Mouse (Mus musculus): ENCODE measurements at regions not wholly inside any gene's neighbourhood (a gene's known extent, or its start where the extent isn't known, plus 50 kb on each side); places are given as distances from the start of the nearest gene placed in this dataset.

GRCm38 (mm10) chr5:101537518-101538380 lies 127.0 kb downstream of the Nkx6-1 start:
- no peak overlapping the region for H3K27ac ChIP-seq
- no peak for DNase-seq (ENCODE audit: low spot score in 2 of 2)
- TF ChIP-seq CTCF (conservative IDR thresholded peaks at IDR 0.05) = no peak
- H3K4me3 ChIP-seq = no peak overlapping the region

- TF ChIP-seq CTCF (conservative IDR thresholded peaks at IDR 0.05) = no peak
Observed at GRCm38 (mm10) chr5:101535451-101535850, 129.3 kb downstream of the Nkx6-1 start.

GRCm38 (mm10) chr5:101525346-101525745 lies 139.4 kb downstream of the Nkx6-1 start:
- Histone ChIP-seq H3K27ac (no peak overlapping the region), H3K4me3 (no peak overlapping the region)
- no peak for DNase-seq (ENCODE audit: low spot score in 2 of 2)
- no peak for TF ChIP-seq CTCF (conservative IDR thresholded peaks at IDR 0.05)

More at GRCm38 (mm10) chr5:101535451-101535850, 129.3 kb downstream of the Nkx6-1 start:
- H3K27ac ChIP-seq = no peak overlapping the region
- H3K4me3 ChIP-seq = no peak overlapping the region
- DNase-seq (ENCODE audit: low spot score in 2 of 2) = no peak

GRCm38 (mm10) chr5:101524670-101525069 lies 140.1 kb downstream of the Nkx6-1 start:
- Histone ChIP-seq H3K4me3 (no peak overlapping the region), H3K27ac (no peak overlapping the region)
- DNase-seq (ENCODE audit: low spot score in 2 of 2) = no peak
- TF ChIP-seq CTCF (conservative IDR thresholded peaks at IDR 0.05) = no peak

- Histone ChIP-seq H3K4me3 (no peak overlapping the region), H3K27ac (no peak overlapping the region)
- no peak for DNase-seq (ENCODE audit: low spot score in 2 of 2)
- no peak for TF ChIP-seq CTCF (conservative IDR thresholded peaks at IDR 0.05)
Observed at GRCm38 (mm10) chr5:101523902-101524301, 140.9 kb downstream of the Nkx6-1 start.

GRCm38 (mm10) chr5:101523490-101523889 lies 141.3 kb downstream of the Nkx6-1 start:
- no peak for TF ChIP-seq CTCF (conservative IDR thresholded peaks at IDR 0.05)
- Histone ChIP-seq H3K4me3 (no peak overlapping the region), H3K27ac (no peak overlapping the region)
- no peak for DNase-seq (ENCODE audit: low spot score in 2 of 2)

- no peak for DNase-seq (ENCODE audit: low spot score in 2 of 2)
- no peak overlapping the region for H3K27ac ChIP-seq
- no peak overlapping the region for H3K4me3 ChIP-seq
- no peak for TF ChIP-seq CTCF (conservative IDR thresholded peaks at IDR 0.05)
Observed at GRCm38 (mm10) chr5:101520935-101521655, 143.7 kb downstream of the Nkx6-1 start.

- no peak for TF ChIP-seq CTCF (conservative IDR thresholded peaks at IDR 0.05)
- H3K4me3 ChIP-seq = no peak overlapping the region
- no peak for DNase-seq (ENCODE audit: low spot score in 2 of 2)
- H3K27ac ChIP-seq = no peak overlapping the region
Observed at GRCm38 (mm10) chr5:101518791-101519547, 145.8 kb downstream of the Nkx6-1 start.

- DNase-seq (ENCODE audit: low spot score in 2 of 2) = no peak
- Histone ChIP-seq H3K4me3 (no peak overlapping the region), H3K27ac (no peak overlapping the region)
- no peak for TF ChIP-seq CTCF (conservative IDR thresholded peaks at IDR 0.05)
Observed at GRCm38 (mm10) chr5:101497698-101498048, 167.1 kb downstream of the Nkx6-1 start.

GRCm38 (mm10) chr5:101496924-101497697 lies 167.7 kb downstream of the Nkx6-1 start:
- Histone ChIP-seq H3K4me3 (no peak overlapping the region), H3K27ac (no peak overlapping the region)
- no peak for DNase-seq (ENCODE audit: low spot score in 2 of 2)
- no peak for TF ChIP-seq CTCF (conservative IDR thresholded peaks at IDR 0.05)

- no peak for DNase-seq (ENCODE audit: low spot score in 2 of 2)
- TF ChIP-seq CTCF (conservative IDR thresholded peaks at IDR 0.05) = no peak
- Histone ChIP-seq H3K4me3 (no peak overlapping the region), H3K27ac (no peak overlapping the region)
Observed at GRCm38 (mm10) chr5:101496161-101496560, 168.6 kb downstream of the Nkx6-1 start.

GRCm38 (mm10) chr5:101445792-101446191 lies 219.0 kb downstream of the Nkx6-1 start:
- Histone ChIP-seq H3K4me3 (no peak overlapping the region), H3K27ac (no peak overlapping the region)
- no peak for TF ChIP-seq CTCF (conservative IDR thresholded peaks at IDR 0.05)
- DNase-seq (ENCODE audit: low spot score in 2 of 2) = no peak

Measured in layer of hippocampus, adult 2 months (tissue).